In the genomic region with DNA sequence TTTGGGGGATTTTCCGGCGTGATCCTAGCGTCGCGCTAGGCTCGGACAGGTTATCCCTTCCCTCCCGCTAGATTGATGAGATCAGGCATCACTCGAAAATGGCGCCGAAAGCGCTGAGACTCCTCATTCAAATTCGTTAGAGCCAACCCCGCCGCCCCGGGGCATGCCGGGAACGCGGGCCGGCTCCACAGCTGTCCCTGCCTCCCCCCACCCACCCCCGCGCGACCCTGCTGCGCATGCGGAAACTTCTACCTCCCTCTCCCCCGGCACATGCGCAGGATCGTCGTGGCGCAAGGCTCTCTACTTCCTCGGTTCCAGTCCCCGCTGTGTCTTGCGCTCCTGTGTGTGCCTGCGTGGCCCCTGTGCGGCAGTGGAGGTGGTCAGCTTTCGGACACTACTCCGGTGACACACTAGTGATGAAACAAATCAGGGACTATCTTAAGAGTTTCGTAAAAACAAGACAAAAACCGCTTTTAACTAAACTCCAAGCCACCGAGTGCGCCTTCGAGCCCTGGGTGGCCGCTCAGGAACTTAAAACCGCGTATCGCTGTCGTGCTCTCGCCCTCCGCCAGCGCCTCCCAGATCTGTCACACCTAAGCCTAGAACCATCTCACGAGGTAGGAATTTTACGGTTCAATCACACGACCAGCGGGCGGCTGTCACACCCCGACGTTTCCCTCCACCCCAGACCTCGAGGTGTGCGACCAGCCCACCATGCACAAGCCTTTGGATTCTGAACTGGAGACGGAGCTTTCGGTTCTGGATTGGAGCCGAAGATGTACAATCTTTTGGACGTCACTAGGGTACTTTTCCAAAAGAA, we compare ENCODE assay signal across 8 mouse cellular contexts. TPM values are rescaled to one million over a fixed set of nuclear protein-coding genes. Genes with fewer than 3 reads are reported as not detected.
DNase-seq lines count a peak whose midpoint lies in the region; ATAC-seq lines count a peak whose summit lies in the region.

No protein-coding gene starts in this region.

- H3K27ac ChIP-seq in hindbrain, embryonic 15.5 days (replicated peaks), result peak overlapping the region; percentile 87

- DNase-seq in R1 (ENCODE audit: low read depth, low spot score), result peak; percentile 97
- peak; percentile 92 to 97 for DNase-seq in cerebellum, postnatal 25 days
- peak; percentile 83 to 90 for DNase-seq in frontal cortex, postnatal 25 days (ENCODE audit: low spot score in 2 of 2)
- peak; percentile 80 for DNase-seq in left cerebral cortex, adult 11 months (ENCODE audit: low spot score)
- DNase-seq in lung, postnatal 4 days, result peak; percentile 96 to 97
- DNase-seq in retina, postnatal 7 days (ENCODE audit: low read depth, low spot score), result peak; percentile 97
- peak; percentile 88 for DNase-seq in urinary bladder, adult 2 months (ENCODE audit: low spot score)

- WGBS in hindbrain, embryonic 15.5 days, result 2% methylated on average over 62 of the region's 62 CpGs

- no peaks in the 10 kb centered on the region for H3K36me3 ChIP-seq in hindbrain, embryonic 15.5 days

- H3K27me3 ChIP-seq in hindbrain, embryonic 15.5 days, result no peaks in the 10 kb centered on the region

- ATAC-seq in hindbrain, embryonic 15.5 days (ENCODE audit: low FRiP score, low read depth), result peak; percentile 95

- H3K4me3 ChIP-seq in hindbrain, embryonic 15.5 days, result peak overlapping the region; percentile 88

- no peaks in the 10 kb centered on the region for H3K9me3 ChIP-seq in hindbrain, embryonic 15.5 days

- 0 out of 2 replicates have a peak, but pooled peaks cover 11% of the 10 kb centered on the region for H3K4me1 ChIP-seq in hindbrain, embryonic 15.5 days (replicated peaks)

- peak overlapping the region; percentile 76 for H3K4me2 ChIP-seq in hindbrain, embryonic 15.5 days

- H3K9ac ChIP-seq in hindbrain, embryonic 15.5 days, result peak overlapping the region; percentile 72

RNA-seq across cellular contexts. Expression of gene Kcnrg, which starts 41.6 kb away (rescaled TPM):
- 3.0 and 3.3 TPM in 2 replicates for polyA plus RNA-seq in hindbrain, embryonic 15.5 days (2015; fragmentation: Nextera tagmentation; extraction: Ambion mirVana)
- polyA plus RNA-seq in urinary bladder, adult 2 months (2012; rRNA removed), result 0.25 TPM in 2 replicates

RNA-seq across cellular contexts. Expression of gene Trim13, which starts 50.8 kb away (rescaled TPM):
- polyA plus RNA-seq in hindbrain, embryonic 15.5 days (2015; fragmentation: Nextera tagmentation; extraction: Ambion mirVana), result 39.8 and 41.7 TPM in 2 replicates
- polyA plus RNA-seq in urinary bladder, adult 2 months (2012; rRNA removed), result 17.2 and 20.9 TPM in 2 replicates

Comparison
In these comparisons a context has a peak if more than half of its experiments do, and no peak if none do; other contexts are left out.
1. Peak in every context shown above with its lines: DNase-seq, ATAC-seq, H3K4me3 ChIP-seq and H3K27ac ChIP-seq.